ENCODE assay signal across 13 mouse cellular contexts in the genomic region with DNA sequence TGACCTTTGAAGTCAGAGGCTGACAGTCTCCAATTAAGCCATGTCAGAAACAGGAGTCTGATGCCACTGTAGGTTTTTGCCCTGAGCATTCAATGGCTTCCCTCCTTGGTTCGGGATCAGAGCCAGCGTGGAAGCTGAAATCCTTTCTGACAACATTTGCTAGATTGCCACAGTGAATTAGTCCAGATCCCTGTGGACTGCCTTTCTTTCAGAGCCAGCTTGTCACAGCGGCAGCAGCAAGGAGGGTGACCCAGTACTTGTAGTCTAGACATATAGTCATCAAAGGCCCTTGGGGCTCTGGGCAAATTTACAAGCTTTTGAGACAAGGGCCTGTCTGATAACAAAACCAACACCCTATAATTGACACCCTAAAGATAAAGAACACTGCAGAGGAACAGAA.
A peak's percentile ranks its signal among the peaks of the same experiment; 100 is the strongest.
DNase-seq lines count a peak whose midpoint lies in the region; ATAC-seq lines count a peak whose summit lies in the region.
"Had no signal": no experiment of that assay in that cellular context is flagged by ENCODE, and none has a peak within 500 bp of the region (broad histone marks: within the 10 kb centered on the region; RNA-seq: fewer than 3 reads in every experiment).

No protein-coding gene starts in this region.

- peaks cover 24% of the 10 kb centered on the region for H3K4me1 ChIP-seq in heart, embryonic 11.5 days (ENCODE audit: control insufficient read depth, insufficient read depth, low read length)
- peaks cover 5% of the 10 kb centered on the region; the same call in 1 of the 2 replicates for H3K4me1 ChIP-seq in midbrain, embryonic 11.5 days (ENCODE audit: control insufficient read depth, insufficient read depth, low read length)
- H3K4me1 ChIP-seq in midbrain, embryonic 15.5 days = peaks cover 23% of the 10 kb centered on the region
- H3K4me1 ChIP-seq: limb, embryonic 15.5 days had no signal

- H3K36me3 ChIP-seq in heart, embryonic 11.5 days (ENCODE audit: control insufficient read depth, insufficient read depth, low read length) = no peaks in the 10 kb centered on the region
- H3K36me3 ChIP-seq in midbrain, embryonic 11.5 days (ENCODE audit: control insufficient read depth, insufficient read depth, low read length) = no peaks in the 10 kb centered on the region
- H3K36me3 ChIP-seq in midbrain, embryonic 15.5 days (replicated peaks) = no peaks in the 10 kb centered on the region
- H3K36me3 ChIP-seq: limb, embryonic 15.5 days had no signal

- H3K27ac ChIP-seq in heart, embryonic 11.5 days (ENCODE audit: low read depth, low read length) = peak overlapping the region; percentile 51
- no peak overlapping the region for H3K27ac ChIP-seq in midbrain, embryonic 11.5 days (ENCODE audit: low read depth, low read length)
- no peak overlapping the region for H3K27ac ChIP-seq in midbrain, embryonic 15.5 days
- H3K27ac ChIP-seq: limb, embryonic 15.5 days had no signal

- H3K9ac ChIP-seq in heart, embryonic 11.5 days (ENCODE audit: low read depth, low read length) = peak overlapping the region; percentile 10; the same call in 1 of the 2 replicates
- no peak overlapping the region for H3K9ac ChIP-seq in midbrain, embryonic 11.5 days (ENCODE audit: low read length)
- H3K9ac ChIP-seq in midbrain, embryonic 15.5 days = no peak overlapping the region
- H3K9ac ChIP-seq: limb, embryonic 15.5 days had no signal

- H3K9me3 ChIP-seq in heart, embryonic 11.5 days (replicated peaks; ENCODE audit: control insufficient read depth, low read length) = no peaks in the 10 kb centered on the region
- no peaks in the 10 kb centered on the region for H3K9me3 ChIP-seq in midbrain, embryonic 11.5 days (ENCODE audit: control insufficient read depth, low read length)
- H3K9me3 ChIP-seq in midbrain, embryonic 15.5 days = no peaks in the 10 kb centered on the region
- H3K9me3 ChIP-seq: limb, embryonic 15.5 days had no signal

- H3K27me3 ChIP-seq in heart, embryonic 11.5 days (ENCODE audit: control insufficient read depth, insufficient read depth, low read length) = no peaks in the 10 kb centered on the region
- 0 out of 2 replicates have a peak, but pooled peaks cover 2% of the 10 kb centered on the region for H3K27me3 ChIP-seq in midbrain, embryonic 11.5 days (ENCODE audit: control insufficient read depth, insufficient read depth, low read length)
- no peaks in the 10 kb centered on the region for H3K27me3 ChIP-seq in midbrain, embryonic 15.5 days (replicated peaks)
- H3K27me3 ChIP-seq: limb, embryonic 15.5 days had no signal

- WGBS in heart, embryonic 11.5 days (ENCODE audit: insufficient replicate concordance) = 17% methylated on average over 3 of the region's 3 CpGs
- 33% methylated on average over 3 of the region's 3 CpGs for WGBS in midbrain, embryonic 11.5 days
- 12% methylated on average over 3 of the region's 3 CpGs for WGBS in midbrain, embryonic 15.5 days

- peak overlapping the region; percentile 25 for H3K4me2 ChIP-seq in heart, embryonic 11.5 days
- H3K4me2 ChIP-seq in midbrain, embryonic 11.5 days = no peak overlapping the region
- no peak overlapping the region for H3K4me2 ChIP-seq in midbrain, embryonic 15.5 days
- H3K4me2 ChIP-seq: limb, embryonic 15.5 days had no signal

- ATAC-seq in heart, embryonic 11.5 days (replicated peaks; ENCODE audit: insufficient number of reproducible peaks, low FRiP score, low TSS enrichment) = peak; percentile 36; the same call in 1 of the 2 replicates
- ATAC-seq in midbrain, embryonic 11.5 days (ENCODE audit: low FRiP score) = no peak
- ATAC-seq in midbrain, embryonic 15.5 days (replicated peaks) = no peak

- DNase-seq in adrenal gland, postnatal 14 days = peak; percentile 9
- no peak for DNase-seq in adrenal gland, adult 18-20 months (ENCODE audit: low spot score in 2 of 2)
- no peak for DNase-seq in heart, adult 18-20 months
- DNase-seq in midbrain, embryonic 11.5 days (ENCODE audit: low spot score, missing footprints) = peak; percentile 81
- DNase-seq in mesoderm, embryonic 11.5 days (ENCODE audit: low read depth, low spot score) = peak; percentile 20
- no peak for DNase-seq in kidney, adult 9 months
- DNase-seq: adrenal gland, adult 8-10 months; kidney, adult 8-10 months; lung, adult 18-20 months; thymus, adult 18-20 months had no signal

- H3K4me3 ChIP-seq in heart, embryonic 11.5 days (ENCODE audit: low read depth, low read length) = no peak overlapping the region
- no peak overlapping the region for H3K4me3 ChIP-seq in midbrain, embryonic 11.5 days (ENCODE audit: low read depth, low read length)
- H3K4me3 ChIP-seq in midbrain, embryonic 15.5 days = no peak overlapping the region
- H3K4me3 ChIP-seq: limb, embryonic 15.5 days had no signal

Comparison
In these comparisons a context has a peak if more than half of its experiments do, and no peak if none do; other contexts are left out.
1. DNase-seq: peak in adrenal gland, postnatal 14 days (single experiment), midbrain, embryonic 11.5 days (single experiment) and mesoderm, embryonic 11.5 days (single experiment); none in adrenal gland, adult 18-20 months (0 of 2), heart, adult 18-20 months (0 of 2) and kidney, adult 9 months (single experiment).